Mouse (Mus musculus) adrenal gland (tissue): Measurements from ENCODE around the gene Mamstr.
"Not testable (repeated sequence)": the region's sequence is repeated elsewhere in the genome, so short reads cannot be mapped to it uniquely, and the experiment has no call there.

Experiments used
- intact Hi-C: fragments of 180-260 bp; cut with DNase I; formaldehyde crosslinking; loops from one replicate; pipeline ENCODE4 v1.15.1; 2025

The Mamstr gene

DNA sequence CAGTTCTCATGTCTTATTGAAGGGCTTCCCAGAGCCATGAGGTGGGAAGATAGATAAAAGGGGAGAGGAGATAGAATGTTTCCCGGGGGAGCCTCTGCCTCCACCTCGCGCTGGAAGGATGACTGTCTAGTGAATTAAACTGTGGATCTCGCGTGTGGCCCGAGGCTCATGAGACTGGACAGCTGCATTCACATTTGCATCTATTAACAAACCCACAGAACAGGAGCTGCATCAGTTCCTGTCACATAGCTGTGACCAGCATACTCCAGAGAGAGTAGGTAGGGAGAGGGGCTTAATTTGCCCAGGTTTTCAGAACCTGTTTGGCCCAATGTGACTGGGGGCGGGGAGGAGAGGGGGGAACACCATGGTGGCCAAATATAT is 5.8 kb downstream of the Mamstr start:
- intact Hi-C loops, result no loop called here

DNA sequence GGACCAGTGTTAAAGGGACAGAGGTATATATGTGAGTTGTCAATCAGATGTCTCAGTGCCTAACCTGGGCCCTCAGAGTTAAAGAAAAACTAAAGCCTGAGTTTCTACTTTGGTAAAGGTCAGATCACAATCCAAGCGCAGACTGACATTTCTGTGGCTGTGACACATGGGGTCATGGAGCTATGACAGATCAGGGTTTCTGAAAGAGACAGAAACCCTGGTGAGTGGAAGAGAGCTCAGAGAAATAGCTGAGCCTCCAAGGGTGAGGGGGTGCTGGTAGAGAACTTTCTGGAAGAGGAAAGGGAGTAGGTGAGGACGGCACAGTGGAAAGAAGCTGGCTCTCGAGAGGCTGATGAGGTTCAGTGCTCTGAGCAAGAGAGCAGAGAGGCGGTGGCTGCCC is 6.9 kb downstream of the Mamstr start:
- intact Hi-C loops, result no loop called here

GRCm38 (mm10) chr7:45649351-45649750 is 9.6 kb downstream of the Mamstr start:
- intact Hi-C loops, result no loop called here

DNA sequence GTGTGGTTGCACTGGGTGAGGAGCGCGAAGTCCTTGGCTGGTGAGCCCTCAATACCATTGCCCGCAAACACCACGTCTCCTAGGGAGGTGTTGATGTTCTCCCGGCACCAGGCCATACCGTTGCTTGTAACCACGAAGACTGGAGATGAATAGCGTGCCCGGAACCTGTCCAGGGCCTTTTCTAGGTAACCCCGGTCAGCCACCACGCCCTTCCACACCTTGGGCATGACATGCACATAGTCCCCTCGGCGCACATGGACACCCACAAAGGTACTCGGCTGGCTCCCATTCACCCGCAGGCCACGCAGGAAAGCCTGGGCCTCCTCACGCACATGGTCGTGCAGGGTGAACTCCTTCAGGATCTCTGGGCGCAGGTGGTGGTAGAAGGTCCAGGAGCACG is 10.7 kb downstream of the Mamstr start:
- intact Hi-C loops, result not testable (repeated sequence)

- intact Hi-C loops, result no loop called here
Observed at GRCm38 (mm10) chr7:45654424-45655047, 14.8 kb downstream of the Mamstr start.

- intact Hi-C loops, result no loop called here
Observed at GRCm38 (mm10) chr7:45660746-45661478, 21.1 kb downstream of the Mamstr start.

DNA sequence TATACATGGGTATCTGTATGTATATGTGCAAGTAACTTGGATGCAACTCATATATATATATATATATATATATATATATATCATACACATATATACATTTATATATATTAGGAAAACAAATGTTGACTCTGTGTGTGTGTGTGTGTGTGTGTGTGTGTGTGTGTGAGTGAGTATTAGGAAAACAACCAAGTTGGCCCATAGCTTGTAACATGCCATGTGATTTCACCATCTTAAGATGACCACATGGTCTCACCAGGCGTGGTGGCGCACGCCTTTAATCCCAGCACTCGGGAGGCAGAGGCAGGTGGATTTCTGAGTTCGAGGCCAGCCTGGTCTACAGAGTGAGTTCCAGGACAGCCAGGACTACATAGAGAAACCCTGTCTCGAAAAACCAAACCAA is 21.9 kb downstream of the Mamstr start:
- intact Hi-C loops, result not testable (repeated sequence)

DNA sequence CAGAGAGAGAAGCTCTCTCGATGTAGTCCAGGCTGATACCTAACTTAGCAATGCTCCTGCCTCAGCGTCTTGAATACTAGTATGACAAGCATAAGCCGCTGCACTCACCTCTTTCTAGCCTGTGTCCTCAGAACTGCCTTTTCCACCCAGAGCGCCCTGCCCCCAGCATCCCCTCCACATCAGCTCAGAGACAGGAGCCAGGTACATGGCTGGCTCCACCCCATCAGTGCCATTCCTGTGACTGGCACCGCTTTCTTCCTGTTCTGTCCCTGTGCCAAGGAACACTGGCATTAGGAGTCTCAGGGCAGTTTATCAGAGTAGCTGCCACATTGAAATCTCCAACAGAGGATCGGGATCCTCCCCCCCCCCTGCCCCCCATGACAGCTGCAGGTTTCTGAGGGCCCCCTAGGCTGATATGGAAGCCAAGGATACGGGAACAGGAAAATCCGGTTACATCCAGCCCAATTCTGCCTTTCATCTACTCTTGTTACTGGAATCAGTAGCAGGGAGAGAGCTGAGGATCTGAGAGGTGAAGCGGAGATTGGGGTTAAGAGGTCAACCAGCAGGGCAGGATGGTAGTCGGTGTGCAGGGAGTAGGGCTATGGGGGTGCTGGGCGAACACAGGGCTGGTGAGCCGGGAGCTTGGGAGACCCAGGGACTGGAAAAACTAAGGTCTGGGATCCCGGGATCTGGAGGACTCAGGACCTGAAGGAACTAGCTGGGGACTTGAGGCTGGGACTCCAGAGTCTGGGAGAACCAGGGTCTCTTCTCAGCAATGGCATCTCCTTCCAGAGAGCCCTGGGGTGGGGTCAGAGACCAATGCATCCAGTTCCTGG is 25.7 kb downstream of the Mamstr start:
- intact Hi-C loops, result no loop called here

DNA sequence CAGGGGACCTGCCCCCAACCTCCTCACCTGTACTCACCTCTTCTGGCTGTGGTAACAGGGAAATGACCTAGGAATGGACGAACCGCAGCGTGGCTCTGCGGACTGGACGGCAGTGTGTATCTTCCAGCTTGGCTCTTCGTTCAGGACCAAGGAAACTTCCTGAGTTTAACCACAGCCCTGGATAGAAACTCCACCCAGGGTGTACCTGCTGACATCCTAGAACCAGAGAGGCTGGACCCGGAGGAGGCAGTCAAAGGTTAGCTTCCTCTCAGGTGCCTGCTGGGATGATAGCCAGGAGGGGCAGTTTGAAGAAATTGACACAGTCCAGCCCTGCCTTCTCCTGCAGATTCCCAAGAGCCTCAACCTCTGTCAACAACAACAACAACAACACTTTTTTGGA is 26.4 kb downstream of the Mamstr start, which contains the start of gene Fut2:
Gene Fut2 (minus strand): TSS at position 234 of the 400 bp plus-strand sequence.
- intact Hi-C loops, result no loop called here

DNA sequence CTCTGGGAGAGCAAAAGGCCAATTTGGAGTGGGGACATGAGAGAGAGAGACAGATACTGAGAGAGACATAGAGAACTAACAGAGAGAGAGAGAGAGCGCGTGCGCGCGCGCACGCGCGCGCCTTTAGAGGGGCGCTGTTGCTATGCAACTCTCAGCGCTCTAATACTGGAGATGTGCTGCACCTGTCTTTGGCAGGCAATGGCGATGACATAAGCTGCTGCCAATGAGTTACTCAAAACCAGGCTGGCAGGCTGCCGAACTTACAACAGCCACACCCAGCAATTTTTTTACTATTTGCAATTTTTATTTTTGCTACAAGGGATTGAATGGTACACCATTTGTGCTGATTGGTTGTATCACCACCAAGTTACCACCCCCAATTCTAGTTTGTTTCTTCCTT is 28.0 kb downstream of the Mamstr start:
- intact Hi-C loops, result no loop called here

DNA sequence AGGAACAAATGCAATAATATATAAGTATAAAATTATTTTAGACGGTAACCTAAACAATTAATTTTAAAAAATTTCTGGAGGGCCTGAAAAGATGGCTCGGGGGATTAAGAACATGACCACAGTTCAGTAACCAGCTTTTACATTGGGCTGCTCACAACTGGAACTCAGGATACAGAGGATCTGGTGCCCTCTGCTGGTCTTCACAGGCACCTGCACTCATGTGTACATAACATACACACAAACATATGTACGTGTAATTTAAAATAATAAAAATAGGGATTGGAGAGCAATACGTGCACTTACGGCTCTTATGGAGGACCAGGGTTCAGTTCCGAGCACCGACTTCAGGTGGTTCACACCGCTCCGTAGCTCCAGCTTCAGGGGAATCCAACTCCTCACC is 29.1 kb downstream of the Mamstr start:
- intact Hi-C loops, result no loop called here

DNA sequence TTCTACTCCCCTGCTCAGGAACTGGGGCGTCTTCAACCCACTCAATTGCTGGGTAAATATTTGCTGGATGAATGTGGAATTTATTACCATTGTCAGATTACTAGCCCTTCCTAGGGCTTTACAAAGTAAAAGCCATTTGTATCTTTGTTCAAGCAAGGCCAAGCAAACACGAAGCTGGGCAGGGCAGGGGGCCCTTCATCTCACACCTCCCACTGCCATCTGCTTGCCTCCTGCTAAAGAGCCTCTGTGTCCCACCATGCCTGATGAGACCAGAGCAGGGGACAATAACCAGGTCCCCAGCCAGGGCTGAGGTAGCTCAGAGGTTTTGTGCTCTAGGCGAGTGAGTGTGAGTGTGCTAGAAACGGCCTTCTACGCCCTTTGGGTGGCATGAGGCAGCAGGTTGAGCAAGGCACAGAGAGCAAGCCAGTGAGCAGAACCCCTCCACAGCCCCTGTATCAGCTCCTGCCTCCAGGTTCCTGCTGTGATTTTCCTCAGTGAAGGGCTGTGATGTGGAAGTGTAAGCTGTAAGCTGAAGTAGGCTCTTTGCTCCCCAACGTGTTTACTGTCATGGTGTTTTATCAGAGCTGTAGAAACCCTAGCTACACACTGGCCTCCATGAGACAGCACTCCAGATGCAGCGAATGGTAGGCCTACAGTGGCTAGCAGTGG is 38.0 kb downstream of the Mamstr start:
- intact Hi-C loops, result no loop called here

GRCm38 (mm10) chr7:45678513-45678912 is 38.7 kb downstream of the Mamstr start:
- intact Hi-C loops, result no loop called here

GRCm38 (mm10) chr7:45679966-45680621 is 40.3 kb downstream of the Mamstr start:
- intact Hi-C loops, result loop anchor here (5.0 kb wide), 2 partner anchors 38 to 88 kb away; no protein-coding TSS in a partner anchor

- intact Hi-C loops, result loop anchor here (5.0 kb wide), 2 partner anchors 39 to 89 kb away; no protein-coding TSS in a partner anchor
Observed at GRCm38 (mm10) chr7:45681046-45681736, 41.4 kb downstream of the Mamstr start.

DNA sequence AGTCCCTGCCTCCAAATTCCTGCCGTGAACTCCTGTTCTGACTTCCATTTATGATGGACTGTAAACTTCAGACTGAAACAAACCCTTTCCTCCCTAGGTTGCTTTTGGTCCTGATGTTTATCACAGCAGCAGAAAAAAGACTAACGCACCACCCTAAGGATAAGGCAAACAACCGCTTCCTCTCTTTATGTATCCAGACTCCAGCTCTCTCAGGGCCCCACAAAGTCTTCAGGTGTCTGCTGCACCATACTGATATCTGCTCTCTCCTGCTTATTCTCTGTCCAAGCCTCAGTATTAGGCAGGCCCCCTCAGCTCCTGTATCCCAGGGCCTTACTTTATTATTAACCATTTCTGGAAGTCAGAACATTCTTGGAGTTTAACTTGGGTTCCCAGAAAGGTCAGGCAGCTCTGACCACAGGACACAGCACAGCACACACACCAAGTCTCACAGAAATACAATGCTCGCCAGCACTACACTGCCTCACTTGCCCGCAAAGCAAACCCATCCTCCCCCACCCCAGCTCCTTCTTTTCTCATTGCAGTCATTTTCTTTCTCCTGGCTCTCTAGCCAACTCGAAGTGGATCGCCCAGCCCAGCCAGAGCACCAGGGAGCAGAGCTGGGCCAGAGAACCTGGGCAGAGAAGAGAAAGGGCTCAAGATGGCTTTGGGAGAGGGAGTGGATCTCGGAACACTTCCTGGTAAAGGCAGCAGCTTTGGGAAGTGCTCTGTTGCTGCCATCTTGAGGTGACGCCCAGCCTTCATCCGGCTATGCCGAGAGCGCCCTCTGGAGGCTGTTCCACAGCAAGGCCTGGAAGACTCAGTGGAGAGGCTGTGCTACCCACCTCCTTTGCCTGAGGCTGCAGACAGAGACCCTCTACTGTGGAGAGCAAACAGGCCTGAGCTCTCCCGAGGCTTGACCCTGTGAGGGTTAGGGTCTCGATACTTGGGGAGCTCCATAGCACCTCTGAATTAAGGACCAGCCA is 42.7 kb downstream of the Mamstr start:
- intact Hi-C loops, result loop anchor here (5.0 kb wide), 2 partner anchors 40 to 90 kb away; no protein-coding TSS in a partner anchor

DNA sequence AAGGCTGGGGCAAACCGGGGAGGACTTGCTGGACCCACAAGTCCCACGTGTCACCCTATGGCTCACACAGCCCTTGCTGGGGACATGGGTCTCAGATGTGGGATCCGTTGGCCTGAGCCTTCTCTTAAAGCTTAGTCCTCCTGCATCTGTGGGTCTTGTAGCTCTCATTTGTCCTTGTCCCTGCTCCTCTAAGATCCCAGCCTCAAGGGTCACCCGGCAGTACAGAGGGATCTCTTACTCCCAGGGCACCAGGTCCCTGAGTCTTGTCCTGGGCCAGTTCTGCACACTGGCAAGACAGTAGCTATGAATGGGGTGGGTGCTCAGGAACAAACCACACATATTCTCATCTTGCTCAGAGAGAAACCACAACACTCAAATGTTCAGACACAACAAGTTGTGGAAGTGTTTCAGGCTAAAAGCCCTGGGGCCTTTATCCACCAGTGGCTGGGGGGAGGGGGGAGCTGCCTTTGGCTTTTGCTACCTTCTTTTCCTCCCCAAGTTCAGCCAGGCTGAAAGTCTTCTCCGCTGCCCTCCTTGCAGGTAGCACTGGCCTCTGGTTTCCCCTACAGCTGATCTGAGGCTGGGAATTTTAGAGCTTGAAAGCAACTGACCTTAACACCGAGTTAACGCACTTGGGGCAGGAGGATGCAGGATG is 43.7 kb downstream of the Mamstr start, which contains the start of gene Ntn5:
Gene Ntn5 (plus strand): TSS at position 627 of the 655 bp plus-strand sequence.
- intact Hi-C loops, result loop anchor here (5.0 kb wide), 2 partner anchors 41 to 91 kb away; no protein-coding TSS in a partner anchor

DNA sequence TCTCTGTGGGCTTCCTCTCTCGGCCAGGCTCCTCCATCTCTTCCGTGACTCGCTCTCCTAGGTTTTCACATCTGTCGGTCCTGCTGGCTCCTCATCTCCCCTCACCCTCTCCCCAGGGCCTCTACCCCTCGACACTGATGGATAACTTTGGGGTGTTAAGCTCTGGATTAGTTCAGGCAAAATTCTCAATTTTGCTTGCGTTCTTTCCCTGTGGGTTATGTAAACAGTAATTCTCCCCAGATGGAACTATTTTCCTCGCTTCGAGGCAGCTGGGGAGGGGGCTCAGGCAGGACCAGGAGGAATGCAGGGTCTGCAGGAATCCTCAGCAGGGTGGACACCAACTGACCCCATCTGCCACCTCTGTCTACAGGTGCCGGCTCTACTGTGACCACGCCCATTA is 46.0 kb downstream of the Mamstr start:
- intact Hi-C loops, result no loop called here
